Mouse (Mus musculus) liver, embryonic 14.5 days (tissue): ENCODE results near the gene Foxb2. TPM values are rescaled to one million over a fixed set of nuclear protein-coding genes. Genes with fewer than 3 reads are reported as not detected.

ENCODE experiments used
- ATAC-seq: fragments of 200-750 bp; cut with Nextera tagmentation; 2 replicates; pipeline ENCODE4 v1.8.0; 2017; ENCODE audit warnings: moderate number of reproducible peaks, mild to moderate bottlenecking, moderate library complexity; ENCODE audit not compliant: insufficient read depth
- DNase-seq, 3 experiments: peaks; one replicate each; pipeline ENCODE4 v3.0.0-alpha.2; 2012 to 2013; ENCODE audit warnings: low read depth in 3 of 3, low spot score in 3 of 3
- H3K27ac ChIP-seq: fragments of 300-500 bp; sonication (generic); 2 replicates; pipeline ENCODE4 v1.5.1; 2014; ENCODE audit warnings: moderate library complexity, mild to moderate bottlenecking, control low read depth, inconsistent platforms
- H3K27me3 ChIP-seq: fragments of 300-500 bp; sonication (generic); 2 replicates; pipeline ENCODE4 v1.6.1; 2014; ENCODE audit warnings: mild to moderate bottlenecking, low read length, moderate library complexity; ENCODE audit not compliant: control insufficient read depth, insufficient read depth
- H3K36me3 ChIP-seq: fragments of 300-500 bp; sonication (generic); replicated peaks from 2 replicates; pipeline ENCODE4 v1.6.1; 2014; ENCODE audit warnings: low read depth; ENCODE audit not compliant: control insufficient read depth, insufficient read depth
- H3K4me1 ChIP-seq, 2 experiments: fragments of 200-500 bp in 1 of 2; fragments of 300-500 bp in 1 of 2; sonication (generic) in 1 of 2; replicated peaks; 2 replicates each; pipeline ENCODE4 v1.6.1; 2012 to 2014; ENCODE audit warnings: antibody characterized with exemption in 1 of 2, inconsistent platforms in 1 of 2, low read length in 1 of 2; ENCODE audit not compliant: control insufficient read depth in 2 of 2, insufficient read depth in 2 of 2
- H3K4me2 ChIP-seq: fragments of 300-500 bp; sonication (generic); 2 replicates; pipeline ENCODE4 v1.6.1; 2014; ENCODE audit warnings: low read depth, mild to moderate bottlenecking, control low read depth, moderate library complexity
- H3K4me3 ChIP-seq, 2 experiments: fragments of 200-500 bp in 1 of 2; fragments of 300-500 bp in 1 of 2; sonication (generic) in 1 of 2; 2 replicates each; pipeline ENCODE4 v1.5.1; 2012 to 2014; ENCODE audit warnings: low read depth in 2 of 2, low read length in 2 of 2, mild to moderate bottlenecking in 2 of 2, control low read depth in 1 of 2, inconsistent platforms in 1 of 2, moderate library complexity in 1 of 2; ENCODE audit not compliant: insufficient read depth in 1 of 2
- H3K9ac ChIP-seq: fragments of 300-500 bp; sonication (generic); replicated peaks from 2 replicates; pipeline ENCODE4 v1.6.1; 2014; ENCODE audit warnings: mild to moderate bottlenecking, control low read depth, moderate library complexity
- H3K9me3 ChIP-seq: fragments of 300-500 bp; sonication (generic); 2 replicates; pipeline ENCODE4 v1.6.1; 2016; ENCODE audit warnings: low read length, mixed read lengths; ENCODE audit not compliant: control insufficient read depth
- CTCF ChIP-seq: IDR thresholded peaks from 2 replicates; pipeline ENCODE4 v1.5.1; 2016; ENCODE audit warnings: antibody characterized with exemption, low read depth, control low read depth
- EP300 ChIP-seq: IDR thresholded peaks from 2 replicates; pipeline ENCODE4 v1.6.1; 2016; ENCODE audit warnings: antibody characterized with exemption, low read depth
- WGBS: fragments of 180-500 bp; shearing (Covaris S2); extraction: QIAGEN DNeasy Blood & Tissue Kit; methylation state at CpG from one replicate; pipeline ENCODE4 v1.1.7; 2014; ENCODE audit not compliant: insufficient replicate concordance; 5-methylcytosine and 5-hydroxymethylcytosine counted together
- polyA plus RNA-seq, 2 experiments: library from polyadenylated mRNA; depleted of rRNA in 1 of 2; stranded (reverse) in 1 of 2; unstranded in 1 of 2; fragments of >200 nt; fragmentation: Nextera tagmentation in 1 of 2; extraction: Ambion mirVana in 1 of 2; gene quantifications; 2 replicates each; pipeline versions ENCODE4 v1.2.1 to v1.2.3; 2012 to 2014

Gene Foxb2
- polyA plus RNA-seq, 2 experiments, result not detected

- ATAC-seq (no peak), DNase-seq (no peak)
- H3K9me3 ChIP-seq, result no peaks in the 10 kb centered on the region
- 1% methylated on average over 17 of the region's 17 CpGs for WGBS
- H3K4me2 ChIP-seq, result no peak overlapping the region
- no peak overlapping the region for H3K27ac ChIP-seq
- H3K4me1 ChIP-seq, result no peaks in the 10 kb centered on the region
- H3K27me3 ChIP-seq, result peaks cover 90% of the 10 kb centered on the region
- TF ChIP-seq EP300 (no peak), CTCF (no peak)
- H3K4me3 ChIP-seq, result no peak overlapping the region
- H3K9ac ChIP-seq, result no peak overlapping the region
- H3K36me3 ChIP-seq, result no peaks in the 10 kb centered on the region
Observed at GRCm38 (mm10) chr19:16876458-16876770, 2.8 kb upstream of the Foxb2 start.

DNA sequence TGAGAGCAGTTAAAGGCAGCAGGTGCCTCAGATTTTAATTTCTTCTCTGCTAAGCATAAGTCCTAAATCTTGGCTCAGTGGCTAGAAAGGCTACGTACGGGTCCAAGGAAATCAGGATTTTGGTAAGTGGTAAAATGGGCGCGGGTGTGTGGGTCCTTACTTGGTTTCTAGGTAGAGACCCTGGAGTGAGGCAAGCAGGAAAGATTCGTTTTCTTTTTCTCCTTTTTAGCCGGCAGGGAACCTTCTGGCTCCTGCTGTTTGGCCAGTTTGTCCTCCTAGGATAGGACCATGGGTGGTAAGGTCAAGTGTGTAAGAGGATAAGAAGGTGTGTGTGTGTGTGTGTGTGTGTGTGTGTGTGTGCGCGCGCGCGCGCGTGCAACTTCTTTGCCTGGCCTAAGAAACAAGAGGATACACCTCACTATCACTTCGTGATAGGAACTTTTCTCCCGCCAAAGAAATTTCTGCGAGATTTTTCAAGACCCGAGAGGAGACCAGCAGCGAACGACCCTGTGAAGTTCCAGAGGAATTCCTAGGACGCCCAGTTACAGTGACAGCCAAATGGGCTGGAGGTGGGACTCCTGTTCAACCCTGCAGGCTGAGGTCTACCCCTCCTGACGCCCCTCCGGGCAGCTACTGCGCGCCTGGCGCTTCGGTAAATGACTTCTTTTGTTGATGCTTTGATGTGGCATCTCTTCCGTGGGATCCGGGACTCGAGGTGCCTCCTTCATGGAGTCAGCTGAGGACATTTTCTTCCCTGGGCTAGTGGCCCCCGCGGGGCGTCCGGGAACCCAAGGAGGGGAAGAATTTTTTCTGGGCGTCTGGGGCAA lies 2.2 kb upstream of the Foxb2 start:
- ATAC-seq (no peak), DNase-seq (no peak)
- H3K27me3 ChIP-seq, result peaks cover 95% of the 10 kb centered on the region
- TF ChIP-seq EP300 (no peak), CTCF (no peak)
- H3K9me3 ChIP-seq, result no peaks in the 10 kb centered on the region
- no peak overlapping the region for H3K27ac ChIP-seq
- H3K4me3 ChIP-seq, result no peak overlapping the region
- H3K4me1 ChIP-seq, result no peaks in the 10 kb centered on the region
- H3K9ac ChIP-seq, result no peak overlapping the region
- WGBS, result under 1% methylated on average over 34 of the region's 34 CpGs
- H3K4me2 ChIP-seq, result no peak overlapping the region
- H3K36me3 ChIP-seq, result no peaks in the 10 kb centered on the region

DNA sequence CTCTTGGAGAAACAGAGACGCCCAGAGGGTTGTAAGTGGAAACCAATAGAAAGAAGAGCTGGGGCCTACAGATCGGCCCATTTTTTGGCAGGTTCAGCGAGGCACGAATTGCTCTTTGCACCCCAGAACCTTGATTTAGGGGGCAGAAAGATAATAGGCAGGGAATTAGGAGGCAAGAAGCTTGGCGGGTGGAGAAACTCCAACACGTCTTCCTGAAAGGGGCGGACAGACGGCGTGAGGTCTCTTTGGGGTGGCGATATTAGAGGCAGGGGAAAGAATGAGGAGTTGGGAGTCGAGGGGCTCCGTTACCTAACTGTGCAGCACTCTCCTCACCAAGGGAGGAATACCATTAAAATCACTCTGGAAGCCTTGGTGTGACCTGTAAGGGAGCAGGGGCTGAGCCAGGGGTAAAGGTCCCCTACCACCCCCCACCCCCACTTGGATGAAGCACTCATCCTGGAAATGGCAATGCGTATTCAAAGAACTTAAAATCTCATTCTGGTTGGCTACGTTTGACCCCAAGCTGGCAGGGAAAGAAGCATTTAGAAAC lies 1.5 kb upstream of the Foxb2 start:
- H3K9me3 ChIP-seq, result no peaks in the 10 kb centered on the region
- H3K4me2 ChIP-seq, result no peak overlapping the region
- ATAC-seq (no peak), DNase-seq (no peak)
- H3K27ac ChIP-seq, result no peak overlapping the region
- no peak overlapping the region for H3K9ac ChIP-seq
- 4% methylated on average over 14 of the region's 14 CpGs for WGBS
- H3K4me3 ChIP-seq, result no peak overlapping the region
- H3K36me3 ChIP-seq, result no peaks in the 10 kb centered on the region
- TF ChIP-seq EP300 (no peak), CTCF (no peak)
- H3K27me3 ChIP-seq, result peaks cover 97% of the 10 kb centered on the region
- no peaks in the 10 kb centered on the region for H3K4me1 ChIP-seq

GRCm38 (mm10) chr19:16873942-16874861 lies 597 bp upstream of the Foxb2 start:
- Histone ChIP-seq H3K4me1 (no peaks in the 10 kb centered on the region), H3K36me3 (no peaks in the 10 kb centered on the region), H3K27me3 (peaks cover 100% of the 10 kb centered on the region), H3K27ac (no peak overlapping the region), H3K4me2 (peak overlapping the region; percentile 18; the same call in 1 of the 2 replicates), H3K9ac (no peak overlapping the region), H3K4me3 (peak overlapping the region in 1 of 2 experiments; percentile 27; a peak in 2 of 4 replicates), H3K9me3 (no peaks in the 10 kb centered on the region)
- DNase-seq (no peak), ATAC-seq (no peak)
- 1% methylated on average over 54 of the region's 55 CpGs for WGBS
- TF ChIP-seq EP300 (no peak), CTCF (no peak)
